Mouse (Mus musculus): ENCODE results near the gene Fam162a. TPM values are rescaled to one million over a fixed set of nuclear protein-coding genes. Genes with fewer than 3 reads are reported as not detected.
"Not testable (repeated sequence)": the region's sequence is repeated elsewhere in the genome, so short reads cannot be mapped to it uniquely, and the experiment has no call there.

Gene Fam162a
- polyA plus RNA-seq (2014; fragmentation: Nextera tagmentation; extraction: Ambion mirVana), result 997 and 1,000 TPM in 2 replicates

DNA sequence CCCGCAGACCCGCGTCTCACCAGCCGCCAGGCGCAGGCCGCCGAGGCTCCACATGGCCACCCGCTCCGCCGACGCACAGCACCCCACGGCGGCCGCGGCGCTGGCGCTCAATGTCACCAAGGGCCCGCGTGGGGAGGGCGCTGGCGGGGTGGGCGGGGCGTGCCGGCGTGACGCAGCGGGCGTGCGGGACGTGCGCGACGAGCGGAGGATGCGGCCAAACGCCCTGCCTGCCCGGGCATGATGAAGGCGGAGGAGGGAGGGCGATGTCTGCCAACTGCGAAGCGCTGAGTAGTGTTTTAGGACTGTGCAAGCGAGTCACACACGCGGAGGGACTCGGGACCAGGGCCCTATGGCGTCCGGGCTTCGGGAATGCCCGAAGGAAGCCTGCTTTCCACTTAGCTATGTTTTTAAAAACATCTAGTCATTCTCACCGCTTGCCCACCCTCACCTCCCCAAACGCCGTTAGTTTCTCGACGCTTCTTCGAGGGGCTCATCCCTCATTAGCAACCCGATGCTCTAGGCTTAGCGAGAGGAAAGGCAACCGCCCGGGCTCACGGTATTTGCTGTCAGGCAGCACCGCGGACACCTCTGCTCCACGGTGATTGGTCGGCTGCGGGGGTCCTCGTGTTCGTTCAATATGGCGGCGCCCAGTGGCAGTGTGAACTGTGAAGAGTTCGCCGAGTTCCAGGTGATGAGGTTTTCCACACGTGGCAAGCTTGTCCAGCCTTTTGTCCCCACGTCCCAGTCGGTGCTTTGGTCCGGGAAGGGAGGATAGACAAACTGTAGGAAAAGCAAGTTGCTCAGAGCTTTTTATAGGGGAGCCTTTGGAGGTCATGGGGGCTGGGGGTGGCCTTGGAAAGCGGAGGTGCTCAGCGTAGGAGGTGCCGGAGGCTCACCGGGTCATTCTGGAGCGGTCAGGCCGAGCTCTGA is at the start of gene Fam162a, which contains the start of gene Ccdc58:
Fam162a (minus strand) TSS at position 145 of the 930 bp plus-strand sequence.
Ccdc58 (plus strand) TSS at position 236 of the 930 bp plus-strand sequence.
- Histone ChIP-seq H3K27ac (replicated peaks in 1 of 2; ENCODE audit: control insufficient read depth in 1 of 2, insufficient read depth in 1 of 2, low read depth in 2 of 2, low read length in 2 of 2) (peak within 1 kb of the TSS; percentile 100), H3K4me2 (ENCODE audit: low read length) (peak within 1 kb of the TSS; percentile 83), H3K27me3 (ENCODE audit: control insufficient read depth, insufficient read depth, low read length) (no peaks in the 10 kb centered on the region), H3K9ac (ENCODE audit: low read length) (peak within 1 kb of the TSS; percentile 87), H3K4me3 (ENCODE audit: control insufficient read depth in 1 of 2, insufficient read depth in 1 of 2, low read depth in 1 of 2, low read length in 2 of 2) (peak within 1 kb of the TSS; percentile 77 to 80), H3K9me3 (ENCODE audit: control insufficient read depth, low read length) (no peaks in the 10 kb centered on the region), H3K36me3 (ENCODE audit: control insufficient read depth, insufficient read depth, low read length) (peaks cover 27% of the 10 kb centered on the region), H3K4me1 (ENCODE audit: control insufficient read depth in 2 of 2, insufficient read depth in 2 of 2, low read length in 2 of 2) (peaks cover 2 to 28% of the 10 kb centered on the region in 2 experiments; a peak in 3 of 4 replicates)
- under 1% methylated on average over 80 of the region's 81 CpGs for WGBS
- ATAC-seq (ENCODE audit: insufficient number of reproducible peaks, insufficient read depth, low FRiP score, low read depth), result peak; percentile 91

DNA sequence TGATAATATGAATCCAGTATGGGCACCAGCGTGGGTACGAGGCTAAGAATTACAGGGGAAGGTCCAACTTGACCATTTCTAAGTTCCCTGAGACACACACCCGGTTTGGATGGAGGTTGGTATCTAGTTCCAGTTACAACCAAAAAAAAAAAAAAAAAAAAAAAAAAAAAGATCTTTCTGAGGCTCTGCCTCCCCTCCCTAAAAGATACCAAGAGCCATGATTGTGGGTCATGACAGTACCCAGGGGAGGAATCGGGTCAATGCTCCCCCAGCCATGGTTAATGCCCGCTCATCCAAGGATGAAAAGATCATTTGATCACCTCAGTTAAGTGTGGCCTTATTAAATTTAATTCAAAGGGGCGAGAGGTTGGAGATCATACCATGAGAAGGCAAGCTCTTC is 44.4 kb upstream of the Fam162a start:
- H3K4me3 ChIP-seq (ENCODE audit: control insufficient read depth in 1 of 2, insufficient read depth in 1 of 2, low read depth in 1 of 2, low read length in 2 of 2); H3K9ac ChIP-seq (ENCODE audit: low read length); H3K4me2 ChIP-seq (ENCODE audit: low read length); ATAC-seq (ENCODE audit: insufficient number of reproducible peaks, insufficient read depth, low FRiP score, low read depth); H3K9me3 ChIP-seq (ENCODE audit: control insufficient read depth, low read length); H3K36me3 ChIP-seq (ENCODE audit: control insufficient read depth, insufficient read depth, low read length); H3K27me3 ChIP-seq (ENCODE audit: control insufficient read depth, insufficient read depth, low read length); H3K27ac ChIP-seq (replicated peaks in 1 of 2; ENCODE audit: control insufficient read depth in 1 of 2, insufficient read depth in 1 of 2, low read depth in 2 of 2, low read length in 2 of 2); H3K4me1 ChIP-seq (ENCODE audit: control insufficient read depth in 2 of 2, insufficient read depth in 2 of 2, low read length in 2 of 2): not testable (repeated sequence)
- WGBS, result 86% methylated on average over 6 of the region's 6 CpGs

DNA sequence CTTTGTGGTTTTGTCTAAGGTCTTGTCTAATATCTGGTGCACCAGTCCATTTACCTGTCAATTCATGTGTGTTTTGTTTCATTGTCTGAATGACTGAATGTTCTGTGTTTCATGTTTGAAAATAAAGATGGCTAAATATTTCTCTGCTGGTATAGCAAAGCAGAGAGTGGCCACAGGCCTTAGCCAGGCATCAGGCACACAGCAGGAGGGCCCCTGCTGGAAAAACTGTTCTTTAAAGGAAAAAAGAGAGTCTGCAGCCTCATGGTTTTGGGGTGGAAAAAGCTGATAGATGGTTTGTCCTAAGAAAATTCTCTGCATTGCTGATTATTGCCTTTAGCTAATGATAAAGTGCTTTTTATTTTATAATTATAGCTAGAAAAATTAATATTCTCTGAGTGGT is 40.1 kb upstream of the Fam162a start:
- H3K36me3 ChIP-seq (ENCODE audit: control insufficient read depth, insufficient read depth, low read length); H3K4me2 ChIP-seq (ENCODE audit: low read length); H3K4me1 ChIP-seq (ENCODE audit: control insufficient read depth in 2 of 2, insufficient read depth in 2 of 2, low read length in 2 of 2); ATAC-seq (ENCODE audit: insufficient number of reproducible peaks, insufficient read depth, low FRiP score, low read depth); H3K27me3 ChIP-seq (ENCODE audit: control insufficient read depth, insufficient read depth, low read length); H3K9me3 ChIP-seq (ENCODE audit: control insufficient read depth, low read length); H3K4me3 ChIP-seq (ENCODE audit: control insufficient read depth in 1 of 2, insufficient read depth in 1 of 2, low read depth in 1 of 2, low read length in 2 of 2); H3K9ac ChIP-seq (ENCODE audit: low read length); H3K27ac ChIP-seq (replicated peaks in 1 of 2; ENCODE audit: control insufficient read depth in 1 of 2, insufficient read depth in 1 of 2, low read depth in 2 of 2, low read length in 2 of 2): not testable (repeated sequence)

DNA sequence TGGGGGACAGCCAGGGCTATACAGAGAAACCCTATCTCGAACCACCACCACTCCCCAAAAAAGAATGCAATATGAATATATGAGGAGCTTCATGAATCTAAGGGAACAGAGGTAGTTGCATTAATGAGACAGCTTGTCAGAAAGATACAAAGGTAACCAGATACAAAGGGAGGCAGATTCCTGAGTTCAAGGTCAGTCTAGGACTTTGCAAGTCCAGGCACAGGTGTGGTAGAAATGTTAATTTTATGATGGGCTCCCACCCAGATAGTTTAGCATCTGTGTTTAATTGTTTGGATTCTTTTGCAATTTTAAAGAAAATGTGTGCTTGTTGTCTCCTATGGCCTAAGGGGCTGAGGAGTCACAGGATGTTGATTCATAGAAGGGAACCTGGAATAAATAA is 30.8 kb upstream of the Fam162a start:
- Histone ChIP-seq H3K9me3 (ENCODE audit: control insufficient read depth, low read length) (peaks cover 7% of the 10 kb centered on the region), H3K9ac (ENCODE audit: low read length) (no peak overlapping the region), H3K4me3 (ENCODE audit: control insufficient read depth in 1 of 2, insufficient read depth in 1 of 2, low read depth in 1 of 2, low read length in 2 of 2) (no peak overlapping the region), H3K36me3 (ENCODE audit: control insufficient read depth, insufficient read depth, low read length) (no peaks in the 10 kb centered on the region), H3K27me3 (ENCODE audit: control insufficient read depth, insufficient read depth, low read length) (no peaks in the 10 kb centered on the region), H3K4me2 (ENCODE audit: low read length) (no peak overlapping the region), H3K4me1 (ENCODE audit: control insufficient read depth in 2 of 2, insufficient read depth in 2 of 2, low read length in 2 of 2) (no peaks in the 10 kb centered on the region), H3K27ac (replicated peaks in 1 of 2; ENCODE audit: control insufficient read depth in 1 of 2, insufficient read depth in 1 of 2, low read depth in 2 of 2, low read length in 2 of 2) (no peak overlapping the region)
- 83% methylated on average over 1 of the region's 1 CpGs for WGBS
- no peak for ATAC-seq (ENCODE audit: insufficient number of reproducible peaks, insufficient read depth, low FRiP score, low read depth)

DNA sequence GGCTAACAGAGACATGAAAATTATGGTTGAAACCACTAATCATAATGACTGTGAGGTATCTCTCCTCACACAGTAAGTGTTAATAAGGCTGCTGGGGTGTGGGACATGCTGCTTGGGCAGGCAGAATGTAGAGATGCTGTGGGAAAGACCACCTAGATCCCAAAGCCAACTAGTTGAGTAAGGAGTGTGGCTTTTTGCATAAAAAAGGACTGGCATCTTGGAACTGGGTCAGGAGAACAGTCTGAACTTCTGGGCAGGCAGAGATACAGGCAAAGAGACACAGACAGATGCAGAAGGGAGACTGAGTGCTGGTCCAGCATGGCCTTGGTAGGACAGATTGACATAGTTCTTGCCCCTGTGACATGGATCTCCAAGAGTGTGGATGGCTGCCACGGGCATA is 30.1 kb upstream of the Fam162a start:
- H3K36me3 ChIP-seq (ENCODE audit: control insufficient read depth, insufficient read depth, low read length), result no peaks in the 10 kb centered on the region
- no peaks in the 10 kb centered on the region for H3K4me1 ChIP-seq (ENCODE audit: control insufficient read depth in 2 of 2, insufficient read depth in 2 of 2, low read length in 2 of 2)
- WGBS, result 89% methylated on average over 1 of the region's 1 CpGs
- no peaks in the 10 kb centered on the region for H3K27me3 ChIP-seq (ENCODE audit: control insufficient read depth, insufficient read depth, low read length)
- no peak overlapping the region for H3K27ac ChIP-seq (replicated peaks in 1 of 2; ENCODE audit: control insufficient read depth in 1 of 2, insufficient read depth in 1 of 2, low read depth in 2 of 2, low read length in 2 of 2)
- no peak overlapping the region for H3K4me2 ChIP-seq (ENCODE audit: low read length)
- H3K9ac ChIP-seq (ENCODE audit: low read length), result no peak overlapping the region
- H3K9me3 ChIP-seq (ENCODE audit: control insufficient read depth, low read length), result peaks cover 7% of the 10 kb centered on the region
- H3K4me3 ChIP-seq (ENCODE audit: control insufficient read depth in 1 of 2, insufficient read depth in 1 of 2, low read depth in 1 of 2, low read length in 2 of 2), result no peak overlapping the region
- no peak for ATAC-seq (ENCODE audit: insufficient number of reproducible peaks, insufficient read depth, low FRiP score, low read depth)

DNA sequence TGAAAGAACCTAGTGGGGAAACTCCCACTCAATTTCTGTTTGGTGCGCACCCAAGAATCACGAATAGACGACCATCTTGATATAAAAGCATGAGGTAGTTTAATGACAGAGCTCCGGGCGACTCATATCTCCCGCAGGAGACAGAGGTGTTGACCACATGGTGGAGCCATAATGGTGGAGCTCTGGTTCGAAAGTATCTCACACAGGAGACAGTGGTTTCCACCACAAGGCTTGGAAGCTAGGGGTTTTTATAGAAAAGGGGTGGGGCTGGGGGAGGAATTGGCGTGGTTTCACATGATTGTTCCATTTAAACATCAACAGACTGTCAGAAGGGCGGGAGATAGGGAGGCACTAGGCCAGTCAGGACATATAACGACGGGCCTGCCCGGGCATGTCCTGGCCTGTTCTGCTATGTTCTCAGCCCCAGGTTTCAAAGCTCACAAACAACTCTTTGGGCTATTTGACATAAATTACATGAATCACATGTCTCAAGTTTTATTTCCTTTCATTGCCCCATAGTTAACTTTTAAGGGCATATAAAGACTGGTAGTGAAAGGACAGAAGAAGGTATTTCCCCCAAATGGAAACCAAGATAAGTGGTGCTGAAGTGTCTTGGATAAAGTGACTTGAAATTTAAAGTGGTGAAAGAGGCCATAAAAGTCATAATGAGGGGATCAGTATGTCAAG is 26.6 kb upstream of the Fam162a start:
- H3K9me3 ChIP-seq (ENCODE audit: control insufficient read depth, low read length); ATAC-seq (ENCODE audit: insufficient number of reproducible peaks, insufficient read depth, low FRiP score, low read depth); H3K4me3 ChIP-seq (ENCODE audit: control insufficient read depth in 1 of 2, insufficient read depth in 1 of 2, low read depth in 1 of 2, low read length in 2 of 2); H3K27me3 ChIP-seq (ENCODE audit: control insufficient read depth, insufficient read depth, low read length); H3K9ac ChIP-seq (ENCODE audit: low read length); H3K4me1 ChIP-seq (ENCODE audit: control insufficient read depth in 2 of 2, insufficient read depth in 2 of 2, low read length in 2 of 2); H3K27ac ChIP-seq (replicated peaks in 1 of 2; ENCODE audit: control insufficient read depth in 1 of 2, insufficient read depth in 1 of 2, low read depth in 2 of 2, low read length in 2 of 2); H3K36me3 ChIP-seq (ENCODE audit: control insufficient read depth, insufficient read depth, low read length); H3K4me2 ChIP-seq (ENCODE audit: low read length): not testable (repeated sequence)
- WGBS, result 83% methylated on average over 12 of the region's 12 CpGs

DNA sequence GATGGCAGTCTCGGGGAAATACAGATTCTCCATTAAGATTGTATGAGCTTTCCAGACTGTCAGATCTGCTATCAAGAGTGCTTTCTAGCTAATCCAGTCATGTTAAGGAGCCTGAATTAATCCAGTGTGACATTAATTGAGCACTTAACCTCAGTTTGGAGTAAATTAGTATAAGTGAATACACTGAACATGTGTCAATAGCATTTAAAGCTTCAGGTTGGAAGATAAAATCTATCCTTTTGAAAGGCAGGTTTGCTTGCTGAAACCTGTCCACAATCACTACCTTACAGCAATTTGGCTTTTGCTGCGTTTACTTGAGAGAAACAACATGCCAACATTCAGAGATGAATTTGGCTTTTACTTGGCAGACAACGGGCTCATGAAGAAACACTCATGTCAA is 22.7 kb upstream of the Fam162a start:
- Histone ChIP-seq H3K4me3 (ENCODE audit: control insufficient read depth in 1 of 2, insufficient read depth in 1 of 2, low read depth in 1 of 2, low read length in 2 of 2) (no peak overlapping the region), H3K4me1 (ENCODE audit: control insufficient read depth in 2 of 2, insufficient read depth in 2 of 2, low read length in 2 of 2) (no peaks in the 10 kb centered on the region), H3K9ac (ENCODE audit: low read length) (no peak overlapping the region), H3K36me3 (ENCODE audit: control insufficient read depth, insufficient read depth, low read length) (peaks cover 34% of the 10 kb centered on the region), H3K27ac (replicated peaks in 1 of 2; ENCODE audit: control insufficient read depth in 1 of 2, insufficient read depth in 1 of 2, low read depth in 2 of 2, low read length in 2 of 2) (no peak overlapping the region), H3K9me3 (ENCODE audit: control insufficient read depth, low read length) (no peaks in the 10 kb centered on the region), H3K4me2 (ENCODE audit: low read length) (no peak overlapping the region), H3K27me3 (ENCODE audit: control insufficient read depth, insufficient read depth, low read length) (no peaks in the 10 kb centered on the region)
- ATAC-seq (ENCODE audit: insufficient number of reproducible peaks, insufficient read depth, low FRiP score, low read depth), result no peak
- WGBS, result 87% methylated on average over 3 of the region's 3 CpGs
